Mouse (Mus musculus): ENCODE results near the gene Gm12830. TPM values are rescaled to one million over a fixed set of nuclear protein-coding genes. Genes with fewer than 3 reads are reported as not detected.

Gene Gm12830
- polyA plus RNA-seq, 1 experiment from 2014 or later = not detected

GRCm38 (mm10) chr4:114853968-114854367 lies 32.4 kb downstream of the Gm12830 start:
- H3K27me3 ChIP-seq (replicated peaks; ENCODE audit: low read depth, poor library complexity, severe bottlenecking) = peaks cover 27% of the 10 kb centered on the region
- no peak overlapping the region for H3K4me3 ChIP-seq
- no peaks in the 10 kb centered on the region for H3K9me3 ChIP-seq
- peaks cover 8% of the 10 kb centered on the region for H3K4me1 ChIP-seq
- no peak for DNase-seq (ENCODE audit: low spot score)
- H3K27ac ChIP-seq (replicated peaks) = no peak overlapping the region
- no peaks in the 10 kb centered on the region for H3K36me3 ChIP-seq (replicated peaks)
- WGBS = 86% methylated on average over 2 of the region's 2 CpGs

GRCm38 (mm10) chr4:114858426-114858825 lies 36.9 kb downstream of the Gm12830 start:
- Histone ChIP-seq H3K27me3 (replicated peaks; ENCODE audit: low read depth, poor library complexity, severe bottlenecking) (peaks cover 37% of the 10 kb centered on the region), H3K4me3 (no peak overlapping the region), H3K9me3 (no peaks in the 10 kb centered on the region), H3K27ac (replicated peaks) (no peak overlapping the region), H3K36me3 (replicated peaks) (no peaks in the 10 kb centered on the region), H3K4me1 (peaks cover 12% of the 10 kb centered on the region)
- 33% methylated on average over 5 of the region's 5 CpGs for WGBS
- no peak for DNase-seq (ENCODE audit: low spot score)

- no peak for DNase-seq (ENCODE audit: low spot score)
- H3K27me3 ChIP-seq (replicated peaks; ENCODE audit: low read depth, poor library complexity, severe bottlenecking) = peaks cover 38% of the 10 kb centered on the region
- 74% methylated on average over 5 of the region's 5 CpGs for WGBS
- no peak overlapping the region for H3K4me3 ChIP-seq
- H3K9me3 ChIP-seq = no peaks in the 10 kb centered on the region
- H3K36me3 ChIP-seq (replicated peaks) = no peaks in the 10 kb centered on the region
- H3K4me1 ChIP-seq = peaks cover 30% of the 10 kb centered on the region
- H3K27ac ChIP-seq (replicated peaks) = no peak overlapping the region
These were observed 41.6 kb downstream of the Gm12830 start for GRCm38 (mm10) chr4:114863166-114863565.

GRCm38 (mm10) chr4:114869765-114870490 lies 48.4 kb downstream of the Gm12830 start:
- no peaks in the 10 kb centered on the region for H3K36me3 ChIP-seq (replicated peaks)
- WGBS = 61% methylated on average over 11 of the region's 11 CpGs
- no peak overlapping the region for H3K27ac ChIP-seq (replicated peaks)
- H3K9me3 ChIP-seq = no peaks in the 10 kb centered on the region
- peaks cover 25% of the 10 kb centered on the region for H3K27me3 ChIP-seq (replicated peaks; ENCODE audit: low read depth, poor library complexity, severe bottlenecking)
- H3K4me3 ChIP-seq = no peak overlapping the region
- DNase-seq (ENCODE audit: low spot score) = no peak
- H3K4me1 ChIP-seq = peaks cover 24% of the 10 kb centered on the region

- 19% methylated on average over 8 of the region's 8 CpGs for WGBS
- DNase-seq (ENCODE audit: low spot score) = peak; percentile 22
- H3K9me3 ChIP-seq = no peaks in the 10 kb centered on the region
- H3K27me3 ChIP-seq (replicated peaks; ENCODE audit: low read depth, poor library complexity, severe bottlenecking) = peaks cover 7% of the 10 kb centered on the region; the same call in 1 of the 2 replicates
- no peaks in the 10 kb centered on the region for H3K36me3 ChIP-seq (replicated peaks)
- no peak overlapping the region for H3K4me3 ChIP-seq
- peaks cover 13% of the 10 kb centered on the region for H3K4me1 ChIP-seq
- H3K27ac ChIP-seq (replicated peaks) = no peak overlapping the region
These were observed 55.0 kb downstream of the Gm12830 start for GRCm38 (mm10) chr4:114876441-114876972.

- WGBS = 96% methylated on average over 1 of the region's 1 CpGs
- no peak overlapping the region for H3K4me3 ChIP-seq
- peaks cover 22% of the 10 kb centered on the region for H3K27me3 ChIP-seq (replicated peaks; ENCODE audit: low read depth, poor library complexity, severe bottlenecking)
- H3K4me1 ChIP-seq = peaks cover 9% of the 10 kb centered on the region
- no peak for DNase-seq (ENCODE audit: low spot score)
- H3K27ac ChIP-seq (replicated peaks) = no peak overlapping the region
- H3K9me3 ChIP-seq = no peaks in the 10 kb centered on the region
- no peaks in the 10 kb centered on the region for H3K36me3 ChIP-seq (replicated peaks)
These were observed 60.7 kb downstream of the Gm12830 start for GRCm38 (mm10) chr4:114882232-114882631.

- 11% methylated on average over 4 of the region's 4 CpGs for WGBS
- no peak for DNase-seq (ENCODE audit: low spot score)
- Histone ChIP-seq H3K27ac (replicated peaks) (no peak overlapping the region), H3K9me3 (no peaks in the 10 kb centered on the region), H3K36me3 (replicated peaks) (no peaks in the 10 kb centered on the region), H3K27me3 (replicated peaks; ENCODE audit: low read depth, poor library complexity, severe bottlenecking) (peaks cover 92% of the 10 kb centered on the region), H3K4me3 (no peak overlapping the region), H3K4me1 (peaks cover 30% of the 10 kb centered on the region)
These were observed 76.3 kb downstream of the Gm12830 start for GRCm38 (mm10) chr4:114897853-114898252.

GRCm38 (mm10) chr4:114899885-114900284 lies 78.4 kb downstream of the Gm12830 start:
- 13% methylated on average over 3 of the region's 3 CpGs for WGBS

GRCm38 (mm10) chr4:114900866-114901642 lies 79.5 kb downstream of the Gm12830 start:
- Histone ChIP-seq H3K27me3 (replicated peaks; ENCODE audit: low read depth, poor library complexity, severe bottlenecking) (peaks cover 100% of the 10 kb centered on the region), H3K4me3 (peak overlapping the region; percentile 75)

More at GRCm38 (mm10) chr4:114899885-114900284, 78.4 kb downstream of the Gm12830 start:
- H3K9me3 ChIP-seq = no peaks in the 10 kb centered on the region
- peak overlapping the region; percentile 75; the same call in 1 of the 2 replicates for H3K4me3 ChIP-seq
- H3K36me3 ChIP-seq (replicated peaks) = no peaks in the 10 kb centered on the region
- no peak overlapping the region for H3K27ac ChIP-seq (replicated peaks)
- no peak for DNase-seq (ENCODE audit: low spot score)
- peaks cover 99% of the 10 kb centered on the region for H3K27me3 ChIP-seq (replicated peaks; ENCODE audit: low read depth, poor library complexity, severe bottlenecking)
- H3K4me1 ChIP-seq = peaks cover 45% of the 10 kb centered on the region

GRCm38 (mm10) chr4:114901643-114902351 lies 80.3 kb downstream of the Gm12830 start:
- peak overlapping the region; percentile 75 for H3K4me3 ChIP-seq
- DNase-seq (ENCODE audit: low spot score) = peak; percentile 70
- H3K36me3 ChIP-seq (replicated peaks) = no peaks in the 10 kb centered on the region
- H3K4me1 ChIP-seq = peaks cover 60% of the 10 kb centered on the region
- no peaks in the 10 kb centered on the region for H3K9me3 ChIP-seq
- under 1% methylated on average over 42 of the region's 42 CpGs for WGBS
- H3K27me3 ChIP-seq (replicated peaks; ENCODE audit: low read depth, poor library complexity, severe bottlenecking) = peaks cover 100% of the 10 kb centered on the region
- peak overlapping the region; percentile 76 for H3K27ac ChIP-seq (replicated peaks)

More at GRCm38 (mm10) chr4:114900866-114901642, 79.5 kb downstream of the Gm12830 start:
- peak overlapping the region; percentile 76 for H3K27ac ChIP-seq (replicated peaks)
- no peaks in the 10 kb centered on the region for H3K9me3 ChIP-seq
- 2% methylated on average over 33 of the region's 33 CpGs for WGBS
- peaks cover 56% of the 10 kb centered on the region for H3K4me1 ChIP-seq
- peak; percentile 49 for DNase-seq (ENCODE audit: low spot score)
- no peaks in the 10 kb centered on the region for H3K36me3 ChIP-seq (replicated peaks)

- Histone ChIP-seq H3K27ac (replicated peaks) (peak overlapping the region; percentile 76), H3K4me3 (peak overlapping the region; percentile 75), H3K9me3 (no peaks in the 10 kb centered on the region), H3K36me3 (replicated peaks) (no peaks in the 10 kb centered on the region; the same call in 1 of the 2 replicates), H3K27me3 (replicated peaks; ENCODE audit: low read depth, poor library complexity, severe bottlenecking) (peaks cover 100% of the 10 kb centered on the region), H3K4me1 (peaks cover 68% of the 10 kb centered on the region)
- under 1% methylated on average over 39 of the region's 39 CpGs for WGBS
- peak; percentile 75 for DNase-seq (ENCODE audit: low spot score)
These were observed 81.3 kb downstream of the Gm12830 start for GRCm38 (mm10) chr4:114902641-114903421.
